Mouse (Mus musculus): ENCODE data around the gene Stx3. TPM values are rescaled to one million over a fixed set of nuclear protein-coding genes. Genes with fewer than 3 reads are reported as not detected.

Stx3 gene
- total RNA-seq (2022) = 10 to 100 TPM; 10.4 to 18.8 (median 14.2) TPM

GRCm38 (mm10) chr19:11819143-11819700, at the start of gene Stx3:
Gene Stx3 (minus strand): TSS chr19:11819403.
- DNase-seq = no peak

- DNase-seq = no peak
Observed at GRCm38 (mm10) chr19:11867837-11868236, 48.6 kb upstream of the Stx3 start.

- DNase-seq = no peak
Observed at GRCm38 (mm10) chr19:11860966-11861365, 41.8 kb upstream of the Stx3 start, which contains the start of gene Olfr1418. Gene Olfr1418 (minus strand): TSS chr19:11861066.

GRCm38 (mm10) chr19:11856506-11856905, 37.3 kb upstream of the Stx3 start:
- peak; percentile 42 for DNase-seq

- DNase-seq = no peak
Observed at GRCm38 (mm10) chr19:11854821-11855220, 35.6 kb upstream of the Stx3 start.

- no peak for DNase-seq
Observed at GRCm38 (mm10) chr19:11852652-11853051, 33.4 kb upstream of the Stx3 start.

- no peak for DNase-seq
Observed at GRCm38 (mm10) chr19:11846333-11846732, 27.1 kb upstream of the Stx3 start.

- no peak for DNase-seq
Observed at GRCm38 (mm10) chr19:11839119-11839518, 19.9 kb upstream of the Stx3 start, which contains the start of gene Olfr1417. Gene Olfr1417 (minus strand): TSS chr19:11839219.

GRCm38 (mm10) chr19:11823346-11824065, 4.3 kb upstream of the Stx3 start:
- no peak for DNase-seq

- DNase-seq = no peak
Observed at GRCm38 (mm10) chr19:11820211-11820610, 1.0 kb upstream of the Stx3 start.

GRCm38 (mm10) chr19:11819800-11820199, 597 bp upstream of the Stx3 start:
- peak; percentile 64 for DNase-seq

GRCm38 (mm10) chr19:11818199-11819142, 732 bp downstream of the Stx3 start:
- peak; percentile 50 for DNase-seq

GRCm38 (mm10) chr19:11817586-11817985, 1.6 kb downstream of the Stx3 start:
- DNase-seq = no peak

GRCm38 (mm10) chr19:11816706-11817105, 2.5 kb downstream of the Stx3 start:
- no peak for DNase-seq

GRCm38 (mm10) chr19:11814742-11815333, 4.4 kb downstream of the Stx3 start:
- DNase-seq = no peak

- DNase-seq = no peak
Observed at GRCm38 (mm10) chr19:11813649-11814048, 5.6 kb downstream of the Stx3 start.

GRCm38 (mm10) chr19:11813136-11813535, 6.1 kb downstream of the Stx3 start:
- no peak for DNase-seq

- DNase-seq = no peak
Observed at GRCm38 (mm10) chr19:11811688-11812365, 7.4 kb downstream of the Stx3 start.

- DNase-seq = no peak
Observed at GRCm38 (mm10) chr19:11810856-11811255, 8.3 kb downstream of the Stx3 start.

GRCm38 (mm10) chr19:11810003-11810758, 9.0 kb downstream of the Stx3 start:
- DNase-seq = no peak

- no peak for DNase-seq
Observed at GRCm38 (mm10) chr19:11808452-11808851, 10.8 kb downstream of the Stx3 start.

Data from adrenal gland, adult 8-10 months (tissue).